Mouse (Mus musculus) cerebellum, adult 2 months (tissue): Measurements from ENCODE around the gene Aarsd1. TPM values are rescaled to one million over a fixed set of nuclear protein-coding genes. Genes with fewer than 3 reads are reported as not detected.
"Not testable (repeated sequence)": the region's sequence is repeated elsewhere in the genome, so short reads cannot be mapped to it uniquely, and the experiment has no call there.

ENCODE experiments used
- DNase-seq, 2 experiments: peaks; one replicate each; pipeline ENCODE4 v3.0.0; 2021
- H3K27ac ChIP-seq: fragments of 200-500 bp; 2 replicates; pipeline ENCODE4 v1.5.1; 2012; ENCODE audit warnings: low read length, control low read depth, inconsistent platforms; ENCODE audit not compliant: insufficient read depth
- H3K27me3 ChIP-seq: fragments of 200-500 bp; 2 replicates; pipeline ENCODE4 v1.6.1; 2012; ENCODE audit warnings: inconsistent platforms, mild to moderate bottlenecking, low read length, moderate library complexity; ENCODE audit not compliant: control insufficient read depth, insufficient read depth
- H3K4me1 ChIP-seq: fragments of 200-500 bp; 2 replicates; pipeline ENCODE4 v1.6.1; 2011; ENCODE audit warnings: low read length; ENCODE audit not compliant: control insufficient read depth, insufficient read depth
- H3K4me3 ChIP-seq: fragments of 200-500 bp; replicated peaks from 2 replicates; pipeline ENCODE3; 2011; ENCODE audit warnings: mild to moderate bottlenecking, low read depth, low read length, control low read depth; ENCODE audit not compliant: insufficient read depth
- CTCF ChIP-seq: fragments of 200-500 bp; IDR thresholded peaks from 2 replicates; pipeline ENCODE4 v1.5.1; 2011; ENCODE audit warnings: low read depth, mild to moderate bottlenecking, control low read depth, low read length, moderate library complexity, borderline replicate concordance; ENCODE audit not compliant: insufficient read depth
- POLR2A ChIP-seq: fragments of 200-500 bp; IDR thresholded peaks from 2 replicates; pipeline ENCODE4 v1.6.1; 2011; ENCODE audit warnings: low read length, control low read depth, borderline replicate concordance; ENCODE audit not compliant: insufficient read depth
- WGBS: fragments of 180-500 bp; shearing (Covaris S2); methylation state at CpG from one replicate; pipeline ENCODE4 v1.1.7; 2018; 5-methylcytosine and 5-hydroxymethylcytosine counted together
- polyA plus RNA-seq: library from polyadenylated mRNA; depleted of rRNA; stranded (reverse); fragments of >200 nt; gene quantifications from 2 replicates; pipeline ENCODE4 v1.2.3, GENCODE M21; 2012

Gene Aarsd1
- polyA plus RNA-seq, 1 experiment: 53.2 TPM

GRCm38 (mm10) chr11:101450394-101450793 lies 33.0 kb upstream of the Aarsd1 start:
- no peak for DNase-seq
- Histone ChIP-seq H3K4me3 (no peak overlapping the region), H3K27me3 (no peaks in the 10 kb centered on the region), H3K4me1 (no peaks in the 10 kb centered on the region), H3K27ac (no peak overlapping the region)
- no peak for TF ChIP-seq CTCF
- no peak for TF ChIP-seq POLR2A
- WGBS: 75% methylated on average over 3 of the region's 3 CpGs

GRCm38 (mm10) chr11:101449596-101449995 lies 32.2 kb upstream of the Aarsd1 start:
- 85% methylated on average over 4 of the region's 4 CpGs for WGBS
- DNase-seq, H3K27me3 ChIP-seq, H3K27ac ChIP-seq, H3K4me3 ChIP-seq, H3K4me1 ChIP-seq: not testable (repeated sequence)

- H3K27ac ChIP-seq: no peak overlapping the region
- TF ChIP-seq POLR2A: no peak
- TF ChIP-seq CTCF: no peak
- DNase-seq: no peak
- no peak overlapping the region for H3K4me3 ChIP-seq
- WGBS: 77% methylated on average over 4 of the region's 4 CpGs
- no peaks in the 10 kb centered on the region for H3K27me3 ChIP-seq
- H3K4me1 ChIP-seq: no peaks in the 10 kb centered on the region
These were observed 31.5 kb upstream of the Aarsd1 start for GRCm38 (mm10) chr11:101448899-101449298.

- Histone ChIP-seq H3K27ac (no peak within 1 kb of the TSS), H3K4me3 (no peak within 1 kb of the TSS), H3K4me1 (no peaks in the 10 kb centered on the region), H3K27me3 (no peaks in the 10 kb centered on the region)
- 31% methylated on average over 10 of the region's 10 CpGs for WGBS
- no peak for TF ChIP-seq CTCF
- DNase-seq: no peak
These were observed 30.9 kb upstream of the Aarsd1 start, which contains the start of gene Ifi35 for GRCm38 (mm10) chr11:101448274-101448746. TSS of gene Ifi35 (plus strand) at chr11:101448407.

- Histone ChIP-seq H3K27ac (no peak overlapping the region), H3K4me3 (no peak overlapping the region), H3K27me3 (no peaks in the 10 kb centered on the region), H3K4me1 (no peaks in the 10 kb centered on the region)
- DNase-seq: no peak
- TF ChIP-seq POLR2A (no peak), CTCF (no peak)
- 84% methylated on average over 5 of the region's 5 CpGs for WGBS
These were observed 30.4 kb upstream of the Aarsd1 start for GRCm38 (mm10) chr11:101447786-101448185.

- 90% methylated on average over 8 of the region's 8 CpGs for WGBS
- DNase-seq: not testable (repeated sequence)
These were observed 29.4 kb upstream of the Aarsd1 start for GRCm38 (mm10) chr11:101446860-101447259.

GRCm38 (mm10) chr11:101446319-101446718 lies 28.9 kb upstream of the Aarsd1 start:
- no peak overlapping the region for H3K27ac ChIP-seq
- 76% methylated on average over 1 of the region's 1 CpGs for WGBS
- TF ChIP-seq POLR2A (no peak), CTCF (no peak)
- no peaks in the 10 kb centered on the region for H3K4me1 ChIP-seq
- H3K27me3 ChIP-seq: no peaks in the 10 kb centered on the region
- no peak for DNase-seq
- no peak overlapping the region for H3K4me3 ChIP-seq

More at GRCm38 (mm10) chr11:101446860-101447259, 29.4 kb upstream of the Aarsd1 start:
- H3K4me3 ChIP-seq, H3K27me3 ChIP-seq, H3K27ac ChIP-seq, H3K4me1 ChIP-seq: not testable (repeated sequence)

- H3K27ac ChIP-seq: no peak overlapping the region
- DNase-seq: no peak
- no peaks in the 10 kb centered on the region for H3K27me3 ChIP-seq
- no peaks in the 10 kb centered on the region for H3K4me1 ChIP-seq
- no peak for TF ChIP-seq POLR2A
- TF ChIP-seq CTCF: no peak
- 1% methylated on average over 14 of the region's 14 CpGs for WGBS
- peak overlapping the region; percentile 61 for H3K4me3 ChIP-seq
These were observed 25.3 kb upstream of the Aarsd1 start for GRCm38 (mm10) chr11:101442760-101443159.

GRCm38 (mm10) chr11:101442127-101442693 lies 24.8 kb upstream of the Aarsd1 start, which contains the start of gene Rpl27:
TSS of gene Rpl27 (plus strand) at chr11:101442298.
- Histone ChIP-seq H3K4me1 (no peaks in the 10 kb centered on the region), H3K4me3 (peak within 1 kb of the TSS; percentile 61), H3K27me3 (no peaks in the 10 kb centered on the region), H3K27ac (no peak within 1 kb of the TSS)
- under 1% methylated on average over 42 of the region's 42 CpGs for WGBS
- DNase-seq: peak; percentile 98 to 99
- peak; percentile 82 for TF ChIP-seq POLR2A
- TF ChIP-seq CTCF: peak; percentile 84

GRCm38 (mm10) chr11:101441450-101442126 lies 24.2 kb upstream of the Aarsd1 start:
- H3K4me3 ChIP-seq: peak overlapping the region; percentile 18
- H3K4me1 ChIP-seq, DNase-seq, H3K27me3 ChIP-seq, H3K27ac ChIP-seq: not testable (repeated sequence)
- 35% methylated on average over 15 of the region's 15 CpGs for WGBS

- peaks cover 10% of the 10 kb centered on the region for H3K4me1 ChIP-seq
- not testable (repeated sequence) for DNase-seq, H3K27ac ChIP-seq, H3K27me3 ChIP-seq, H3K4me3 ChIP-seq
- WGBS: 46% methylated on average over 3 of the region's 3 CpGs
These were observed 20.6 kb upstream of the Aarsd1 start for GRCm38 (mm10) chr11:101438006-101438405.
